Mouse (Mus musculus) E14TG2a.4 (cell line): ENCODE data around the gene Gm16867.
"Not testable (repeated sequence)": the region's sequence is repeated elsewhere in the genome, so short reads cannot be mapped to it uniquely, and the experiment has no call there.

Experiments
- CTCF ChIP-seq: conservative IDR thresholded peaks from 2 replicates; pipeline ENCODE4 v1.5.1; 2014; ENCODE audit warnings: low read length
- POU5F1 ChIP-seq: IDR thresholded peaks from 2 replicates; pipeline ENCODE4 v1.6.1; 2014; ENCODE audit warnings: low read length, borderline replicate concordance

- TF ChIP-seq CTCF, POU5F1: not testable (repeated sequence)
Measured at GRCm38 (mm10) chr14:69512449-69512848, 9.3 kb upstream of the Gm16867 start, which contains the start of gene Gm27179.
